Mouse (Mus musculus): Measurements from ENCODE around the gene Cdnf. TPM values are rescaled to one million over a fixed set of nuclear protein-coding genes. Genes with fewer than 3 reads are reported as not detected.
A peak's percentile ranks its signal among the peaks of the same experiment; 100 is the strongest.

Cdnf gene
- polyA plus RNA-seq, 1 experiment = 0.70 TPM

GRCm38 (mm10) chr2:3500886-3501285 is 11.9 kb upstream of the Cdnf start:
- no peaks in the 10 kb centered on the region for H3K4me1 ChIP-seq (ENCODE audit: control insufficient read depth, insufficient read depth, low read length)
- TF ChIP-seq POLR2A (IDR thresholded peaks at IDR 0.05; ENCODE audit: borderline replicate concordance, extremely low read depth, low read depth, low read length) (no peak), CTCF (IDR thresholded peaks at IDR 0.05; ENCODE audit: insufficient read depth, low read length) (no peak)
- 92% methylated on average over 5 of the region's 5 CpGs for WGBS
- no peak for DNase-seq
- H3K4me3 ChIP-seq (replicated peaks; ENCODE audit: extremely low read depth, low read depth, low read length) = no peak overlapping the region

- WGBS = under 1% methylated on average over 15 of the region's 15 CpGs
- no peak for DNase-seq
- Histone ChIP-seq H3K4me3 (replicated peaks; ENCODE audit: extremely low read depth, low read depth, low read length) (peak overlapping the region; percentile 87), H3K4me1 (ENCODE audit: control insufficient read depth, insufficient read depth, low read length) (peaks cover 9% of the 10 kb centered on the region)
- no peak for TF ChIP-seq CTCF (IDR thresholded peaks at IDR 0.05; ENCODE audit: insufficient read depth, low read length)
- no peak for TF ChIP-seq POLR2A (IDR thresholded peaks at IDR 0.05; ENCODE audit: borderline replicate concordance, extremely low read depth, low read depth, low read length)
Measured at GRCm38 (mm10) chr2:3512076-3512475, 754 bp upstream of the Cdnf start.

- no peak overlapping the region for H3K4me3 ChIP-seq (replicated peaks; ENCODE audit: extremely low read depth, low read depth, low read length)
- WGBS = 77% methylated on average over 4 of the region's 4 CpGs
- no peak for DNase-seq
- TF ChIP-seq POLR2A (IDR thresholded peaks at IDR 0.05; ENCODE audit: borderline replicate concordance, extremely low read depth, low read depth, low read length) (no peak), CTCF (IDR thresholded peaks at IDR 0.05; ENCODE audit: insufficient read depth, low read length) (no peak)
- no peaks in the 10 kb centered on the region for H3K4me1 ChIP-seq (ENCODE audit: control insufficient read depth, insufficient read depth, low read length)
Measured at GRCm38 (mm10) chr2:3522558-3522957, 9.7 kb downstream of the Cdnf start.

- WGBS = 62% methylated on average over 6 of the region's 6 CpGs
- no peak for TF ChIP-seq CTCF (IDR thresholded peaks at IDR 0.05; ENCODE audit: insufficient read depth, low read length)
- DNase-seq = no peak
- Histone ChIP-seq H3K4me1 (ENCODE audit: control insufficient read depth, insufficient read depth, low read length) (no peaks in the 10 kb centered on the region), H3K4me3 (replicated peaks; ENCODE audit: extremely low read depth, low read depth, low read length) (no peak overlapping the region)
Measured at GRCm38 (mm10) chr2:3526288-3526687, 13.5 kb downstream of the Cdnf start.

- Histone ChIP-seq H3K4me3 (replicated peaks; ENCODE audit: extremely low read depth, low read depth, low read length) (no peak overlapping the region), H3K4me1 (ENCODE audit: control insufficient read depth, insufficient read depth, low read length) (no peaks in the 10 kb centered on the region)
- no peak for TF ChIP-seq POLR2A (IDR thresholded peaks at IDR 0.05; ENCODE audit: borderline replicate concordance, extremely low read depth, low read depth, low read length)
- no peak for TF ChIP-seq CTCF (IDR thresholded peaks at IDR 0.05; ENCODE audit: insufficient read depth, low read length)
- no peak for DNase-seq
- 45% methylated on average over 9 of the region's 9 CpGs for WGBS
Measured at GRCm38 (mm10) chr2:3541307-3542079, 28.7 kb downstream of the Cdnf start.

- TF ChIP-seq CTCF (IDR thresholded peaks at IDR 0.05; ENCODE audit: insufficient read depth, low read length) (no peak), POLR2A (IDR thresholded peaks at IDR 0.05; ENCODE audit: borderline replicate concordance, extremely low read depth, low read depth, low read length) (no peak)
- WGBS = 55% methylated on average over 2 of the region's 2 CpGs
- Histone ChIP-seq H3K4me3 (replicated peaks; ENCODE audit: extremely low read depth, low read depth, low read length) (no peak overlapping the region), H3K4me1 (ENCODE audit: control insufficient read depth, insufficient read depth, low read length) (no peaks in the 10 kb centered on the region)
- DNase-seq = no peak
Measured at GRCm38 (mm10) chr2:3546055-3546454, 33.2 kb downstream of the Cdnf start.

- TF ChIP-seq POLR2A (IDR thresholded peaks at IDR 0.05; ENCODE audit: borderline replicate concordance, extremely low read depth, low read depth, low read length) = no peak
- peak; percentile 79 for TF ChIP-seq CTCF (IDR thresholded peaks at IDR 0.05; ENCODE audit: insufficient read depth, low read length)
- DNase-seq = peak; percentile 43
- 4% methylated on average over 4 of the region's 4 CpGs for WGBS
Measured at GRCm38 (mm10) chr2:3546588-3546987, 33.8 kb downstream of the Cdnf start.

GRCm38 (mm10) chr2:3570186-3570585 is 57.4 kb downstream of the Cdnf start, which contains the start of gene Fam107b:
Gene Fam107b (plus strand): TSS chr2:3570488.
- WGBS = 74% methylated on average over 12 of the region's 12 CpGs
- no peak within 1 kb of the TSS for H3K4me3 ChIP-seq (replicated peaks; ENCODE audit: extremely low read depth, low read depth, low read length)
- DNase-seq = no peak
- no peaks in the 10 kb centered on the region for H3K4me1 ChIP-seq (ENCODE audit: control insufficient read depth, insufficient read depth, low read length)
- no peak for TF ChIP-seq POLR2A (IDR thresholded peaks at IDR 0.05; ENCODE audit: borderline replicate concordance, extremely low read depth, low read depth, low read length)
- TF ChIP-seq CTCF (IDR thresholded peaks at IDR 0.05; ENCODE audit: insufficient read depth, low read length) = no peak

More at GRCm38 (mm10) chr2:3546588-3546987, 33.8 kb downstream of the Cdnf start:
- no peaks in the 10 kb centered on the region for H3K4me1 ChIP-seq (ENCODE audit: control insufficient read depth, insufficient read depth, low read length)
- H3K4me3 ChIP-seq (replicated peaks; ENCODE audit: extremely low read depth, low read depth, low read length) = no peak overlapping the region

- DNase-seq = no peak
- H3K4me3 ChIP-seq (replicated peaks; ENCODE audit: extremely low read depth, low read depth, low read length) = no peak overlapping the region
- no peaks in the 10 kb centered on the region for H3K4me1 ChIP-seq (ENCODE audit: control insufficient read depth, insufficient read depth, low read length)
- TF ChIP-seq CTCF (IDR thresholded peaks at IDR 0.05; ENCODE audit: insufficient read depth, low read length) (no peak), POLR2A (IDR thresholded peaks at IDR 0.05; ENCODE audit: borderline replicate concordance, extremely low read depth, low read depth, low read length) (no peak)
- WGBS = 88% methylated on average over 11 of the region's 11 CpGs
Measured at GRCm38 (mm10) chr2:3570606-3571005, 57.8 kb downstream of the Cdnf start.

GRCm38 (mm10) chr2:3573883-3574282 is 61.1 kb downstream of the Cdnf start:
- TF ChIP-seq CTCF (IDR thresholded peaks at IDR 0.05; ENCODE audit: insufficient read depth, low read length) (no peak), POLR2A (IDR thresholded peaks at IDR 0.05; ENCODE audit: borderline replicate concordance, extremely low read depth, low read depth, low read length) (no peak)
- DNase-seq = no peak
- WGBS = 72% methylated on average over 7 of the region's 7 CpGs
- Histone ChIP-seq H3K4me3 (replicated peaks; ENCODE audit: extremely low read depth, low read depth, low read length) (no peak overlapping the region), H3K4me1 (ENCODE audit: control insufficient read depth, insufficient read depth, low read length) (no peaks in the 10 kb centered on the region)

Data from lung, adult 2 months (tissue).